Mouse (Mus musculus) CH12.LX (cell line): ENCODE data around the gene 4930426L09Rik.

Experiments used
- CTCF ChIP-seq, 2 experiments: IDR thresholded peaks in 1 of 2; conservative IDR thresholded peaks in 1 of 2; 2 replicates each; pipeline ENCODE4 v1.5.1; 2011 to 2012; ENCODE audit warnings: low read depth in 2 of 2, low read length in 2 of 2, improper control_type of control experiment in 1 of 2, inconsistent platforms in 1 of 2, mild to moderate bottlenecking in 1 of 2, moderate library complexity in 1 of 2
- GABPA ChIP-seq: IDR thresholded peaks from 2 replicates; pipeline ENCODE4 v1.6.1; 2012; ENCODE audit warnings: low read depth, low read length, improper control_type of control experiment, inconsistent platforms; ENCODE audit not compliant: insufficient replicate concordance
- SMC3 ChIP-seq: IDR thresholded peaks from 2 replicates; pipeline ENCODE4 v1.6.1; 2011; ENCODE audit warnings: low read depth, low read length, improper control_type of control experiment
- USF1 ChIP-seq: IDR thresholded peaks from 2 replicates; pipeline ENCODE4 v1.6.1; 2014; ENCODE audit warnings: low read depth, mild to moderate bottlenecking, inconsistent platforms, low read length, improper control_type of control experiment
- USF2 ChIP-seq: conservative IDR thresholded peaks from 2 replicates; pipeline ENCODE4 v1.6.1; 2011; ENCODE audit warnings: low read depth, low read length, improper control_type of control experiment

- TF ChIP-seq USF1 = no peak
- no peak for TF ChIP-seq GABPA
- no peak for TF ChIP-seq CTCF (conservative IDR thresholded peaks at IDR 0.05 in 1 of 2, IDR thresholded peaks at IDR 0.05 in 1 of 2; ENCODE audit: low read depth in 2 of 2, low read length in 2 of 2)
- TF ChIP-seq SMC3 = no peak
- no peak for TF ChIP-seq USF2
Observed at GRCm38 (mm10) chr2:18996451-18997211, 1.5 kb upstream of the 4930426L09Rik start.
